Mouse (Mus musculus): ENCODE measurements around the gene Hmga1. TPM values are rescaled to one million over a fixed set of nuclear protein-coding genes. Genes with fewer than 3 reads are reported as not detected.

The Hmga1 gene
- total RNA-seq, 2 experiments from 2014 or later, result 24.0 to 25.2 TPM

Other genes starting within 250 kb of the Hmga1 start
- gene Grm4, start 35.1 kb upstream of the Hmga1 start, total RNA-seq (2021), result under 1 TPM in 1 of 2 experiments, not detected in 1; 0.05 TPM
- gene AI413582, start 9.3 kb downstream of the Hmga1 start, total RNA-seq (2021), result 1 to 10 TPM; 2.7 to 2.8 TPM
- gene Nudt3, start 67.0 kb downstream of the Hmga1 start, total RNA-seq (2021), result 100 to 1,000 TPM; 232 to 233 TPM
- not detected for gene RPS10-NUDT3, start 78.7 kb downstream of the Hmga1 start, total RNA-seq (2021)
- gene Rps10, start 80.2 kb downstream of the Hmga1 start, total RNA-seq (2021), result 100 to 1,000 TPM; 294 to 354 TPM
- under 1 TPM; 0.18 to 0.59 TPM for gene Pacsin1, start 99.0 kb downstream of the Hmga1 start, total RNA-seq (2021)
- not detected for gene Spdef, start 172.5 kb downstream of the Hmga1 start, total RNA-seq (2021)

Data from gastrocnemius, postnatal 36 days (tissue).